Mouse (Mus musculus) stomach, postnatal 0 days (tissue): ENCODE data around the gene Foxn2.
"Not testable (repeated sequence)": the region's sequence is repeated elsewhere in the genome, so short reads cannot be mapped to it uniquely, and the experiment has no call there.

ENCODE experiments used
- CTCF ChIP-seq: IDR thresholded peaks from 2 replicates; pipeline ENCODE4 v1.5.1; 2016; ENCODE audit warnings: antibody characterized with exemption, low read depth, mild to moderate bottlenecking, moderate library complexity
- EP300 ChIP-seq: optimal IDR thresholded peaks from 2 replicates; pipeline ENCODE3; 2016; ENCODE audit warnings: antibody characterized with exemption

GRCm38 (mm10) chr17:88468655-88469398 is 28.3 kb downstream of the Foxn2 start:
- not testable (repeated sequence) for TF ChIP-seq CTCF, EP300
